Mouse (Mus musculus) limb, embryonic 11.5 days (tissue): Measurements from ENCODE around the gene Slc16a7. TPM values are rescaled to one million over a fixed set of nuclear protein-coding genes. Genes with fewer than 3 reads are reported as not detected.

Source experiments
- ATAC-seq: fragments of 200-750 bp; cut with Nextera tagmentation; 2 replicates; pipeline ENCODE4 v1.8.0; 2017; ENCODE audit warnings: low read depth; ENCODE audit not compliant: insufficient number of reproducible peaks, low FRiP score, low TSS enrichment
- DNase-seq: peaks from one replicate; pipeline ENCODE4 v3.0.0-alpha.2; 2015; ENCODE audit warnings: low spot score
- H3K27ac ChIP-seq: fragments of 300-500 bp; sonication (generic); replicated peaks from 2 replicates; pipeline ENCODE4 v1.5.1; 2014; ENCODE audit warnings: low read depth, mild to moderate bottlenecking, low read length
- H3K27me3 ChIP-seq: fragments of 300-500 bp; sonication (generic); 2 replicates; pipeline ENCODE4 v1.6.1; 2014; ENCODE audit warnings: mild to moderate bottlenecking, low read length, mixed read lengths; ENCODE audit not compliant: control insufficient read depth, insufficient read depth
- H3K36me3 ChIP-seq: fragments of 300-500 bp; sonication (generic); 2 replicates; pipeline ENCODE4 v1.6.1; 2014; ENCODE audit warnings: mild to moderate bottlenecking, low read length, moderate library complexity, mixed read lengths; ENCODE audit not compliant: control insufficient read depth, insufficient read depth
- H3K4me1 ChIP-seq: fragments of 300-500 bp; sonication (generic); 2 replicates; pipeline ENCODE4 v1.6.1; 2014; ENCODE audit warnings: low read length, mixed read lengths; ENCODE audit not compliant: control insufficient read depth, insufficient read depth
- H3K4me2 ChIP-seq: fragments of 300-500 bp; sonication (generic); 2 replicates; pipeline ENCODE4 v1.6.1; 2014; ENCODE audit warnings: low read depth, mild to moderate bottlenecking, moderate library complexity; ENCODE audit not compliant: severe bottlenecking
- H3K4me3 ChIP-seq: fragments of 300-500 bp; sonication (generic); 2 replicates; pipeline ENCODE4 v1.5.1; 2014; ENCODE audit warnings: low read depth, low read length
- H3K9ac ChIP-seq: fragments of 300-500 bp; sonication (generic); 2 replicates; pipeline ENCODE4 v1.6.1; 2014; ENCODE audit warnings: mild to moderate bottlenecking, low read length
- H3K9me3 ChIP-seq: fragments of 300-500 bp; sonication (generic); 2 replicates; pipeline ENCODE4 v1.6.1; 2016; ENCODE audit warnings: low read length; ENCODE audit not compliant: control insufficient read depth
- WGBS: fragments of 180-500 bp; shearing (Covaris S2); extraction: QIAGEN DNeasy Blood & Tissue Kit; methylation state at CpG from one replicate; pipeline ENCODE4 v1.1.7; 2014; 5-methylcytosine and 5-hydroxymethylcytosine counted together
- polyA plus RNA-seq: library from polyadenylated mRNA; unstranded; fragments of >200 nt; fragmentation: Nextera tagmentation; extraction: Ambion mirVana; gene quantifications from 2 replicates; pipeline ENCODE4 v1.2.1, GENCODE M21; 2014

The Slc16a7 gene
- polyA plus RNA-seq, 1 experiment from 2014 or later = 4.3 TPM

- no peaks in the 10 kb centered on the region for H3K4me1 ChIP-seq
- no peak overlapping the region for H3K27ac ChIP-seq
- no peaks in the 10 kb centered on the region for H3K9me3 ChIP-seq
- no peak overlapping the region for H3K4me2 ChIP-seq
- no peak for ATAC-seq
- 83% methylated on average over 5 of the region's 5 CpGs for WGBS
- no peaks in the 10 kb centered on the region for H3K36me3 ChIP-seq
- no peak overlapping the region for H3K9ac ChIP-seq
- H3K4me3 ChIP-seq = no peak overlapping the region
- no peaks in the 10 kb centered on the region for H3K27me3 ChIP-seq
- no peak for DNase-seq
These were observed 117.8 kb downstream of the Slc16a7 start for GRCm38 (mm10) chr10:125271448-125271847.

GRCm38 (mm10) chr10:125270266-125270665 lies 119.0 kb downstream of the Slc16a7 start:
- Histone ChIP-seq H3K27ac (no peak overlapping the region), H3K9me3 (no peaks in the 10 kb centered on the region), H3K36me3 (no peaks in the 10 kb centered on the region), H3K27me3 (no peaks in the 10 kb centered on the region), H3K9ac (no peak overlapping the region), H3K4me2 (no peak overlapping the region), H3K4me3 (no peak overlapping the region), H3K4me1 (no peaks in the 10 kb centered on the region)
- 91% methylated on average over 5 of the region's 5 CpGs for WGBS
- no peak for ATAC-seq
- no peak for DNase-seq

GRCm38 (mm10) chr10:125266322-125266721 lies 122.9 kb downstream of the Slc16a7 start:
- no peak overlapping the region for H3K9ac ChIP-seq
- no peak for DNase-seq
- H3K27me3 ChIP-seq = no peaks in the 10 kb centered on the region
- 75% methylated on average over 4 of the region's 4 CpGs for WGBS
- H3K36me3 ChIP-seq = no peaks in the 10 kb centered on the region
- ATAC-seq = no peak
- H3K4me1 ChIP-seq = no peaks in the 10 kb centered on the region
- no peaks in the 10 kb centered on the region for H3K9me3 ChIP-seq
- H3K27ac ChIP-seq = no peak overlapping the region
- H3K4me2 ChIP-seq = no peak overlapping the region
- no peak overlapping the region for H3K4me3 ChIP-seq

GRCm38 (mm10) chr10:125265901-125266300 lies 123.4 kb downstream of the Slc16a7 start:
- no peak overlapping the region for H3K4me3 ChIP-seq
- no peaks in the 10 kb centered on the region for H3K9me3 ChIP-seq
- H3K4me1 ChIP-seq = no peaks in the 10 kb centered on the region
- DNase-seq = no peak
- no peak overlapping the region for H3K27ac ChIP-seq
- WGBS = 64% methylated on average over 9 of the region's 9 CpGs
- H3K9ac ChIP-seq = no peak overlapping the region
- H3K27me3 ChIP-seq = no peaks in the 10 kb centered on the region
- no peak for ATAC-seq
- no peaks in the 10 kb centered on the region for H3K36me3 ChIP-seq
- no peak overlapping the region for H3K4me2 ChIP-seq

- no peaks in the 10 kb centered on the region for H3K36me3 ChIP-seq
- no peak overlapping the region for H3K4me3 ChIP-seq
- H3K27me3 ChIP-seq = no peaks in the 10 kb centered on the region
- no peak overlapping the region for H3K4me2 ChIP-seq
- no peak overlapping the region for H3K9ac ChIP-seq
- H3K9me3 ChIP-seq = no peaks in the 10 kb centered on the region
- DNase-seq (no peak), ATAC-seq (no peak)
- no peaks in the 10 kb centered on the region for H3K4me1 ChIP-seq
- WGBS = 89% methylated on average over 14 of the region's 14 CpGs
- H3K27ac ChIP-seq = no peak overlapping the region
These were observed 123.8 kb downstream of the Slc16a7 start for GRCm38 (mm10) chr10:125265467-125265866.

GRCm38 (mm10) chr10:125264938-125265337 lies 124.3 kb downstream of the Slc16a7 start:
- Histone ChIP-seq H3K36me3 (no peaks in the 10 kb centered on the region), H3K4me2 (no peak overlapping the region), H3K4me3 (no peak overlapping the region), H3K27me3 (no peaks in the 10 kb centered on the region), H3K4me1 (no peaks in the 10 kb centered on the region), H3K9me3 (no peaks in the 10 kb centered on the region), H3K27ac (no peak overlapping the region), H3K9ac (no peak overlapping the region)
- DNase-seq = peak; percentile 74
- WGBS = 54% methylated on average over 4 of the region's 4 CpGs
- peak; percentile 35; the same call in 1 of the 2 replicates for ATAC-seq

GRCm38 (mm10) chr10:125255904-125256303 lies 133.4 kb downstream of the Slc16a7 start:
- Histone ChIP-seq H3K4me3 (no peak overlapping the region), H3K4me2 (no peak overlapping the region), H3K4me1 (no peaks in the 10 kb centered on the region), H3K27ac (no peak overlapping the region), H3K27me3 (no peaks in the 10 kb centered on the region), H3K9me3 (no peaks in the 10 kb centered on the region), H3K36me3 (no peaks in the 10 kb centered on the region), H3K9ac (no peak overlapping the region)
- 94% methylated on average over 4 of the region's 4 CpGs for WGBS
- no peak for ATAC-seq
- no peak for DNase-seq

- 85% methylated on average over 2 of the region's 2 CpGs for WGBS
- H3K4me1 ChIP-seq = no peaks in the 10 kb centered on the region
- ATAC-seq (no peak), DNase-seq (no peak)
- H3K27me3 ChIP-seq = no peaks in the 10 kb centered on the region
- no peaks in the 10 kb centered on the region for H3K9me3 ChIP-seq
- no peak overlapping the region for H3K4me3 ChIP-seq
- no peak overlapping the region for H3K4me2 ChIP-seq
- H3K27ac ChIP-seq = no peak overlapping the region
- H3K36me3 ChIP-seq = no peaks in the 10 kb centered on the region
- H3K9ac ChIP-seq = no peak overlapping the region
These were observed 174.7 kb downstream of the Slc16a7 start for GRCm38 (mm10) chr10:125214536-125214935.

- Histone ChIP-seq H3K9me3 (no peaks in the 10 kb centered on the region), H3K36me3 (no peaks in the 10 kb centered on the region), H3K9ac (no peak overlapping the region), H3K27me3 (no peaks in the 10 kb centered on the region), H3K27ac (no peak overlapping the region), H3K4me2 (no peak overlapping the region), H3K4me1 (no peaks in the 10 kb centered on the region), H3K4me3 (no peak overlapping the region)
- no peak for DNase-seq
- 94% methylated on average over 3 of the region's 3 CpGs for WGBS
- ATAC-seq = no peak
These were observed 175.5 kb downstream of the Slc16a7 start for GRCm38 (mm10) chr10:125213805-125214204.
